Mouse (Mus musculus): ENCODE data around the gene Eif4enif1.
"Not testable (repeated sequence)": the region's sequence is repeated elsewhere in the genome, so short reads cannot be mapped to it uniquely, and the experiment has no call there.

DNA sequence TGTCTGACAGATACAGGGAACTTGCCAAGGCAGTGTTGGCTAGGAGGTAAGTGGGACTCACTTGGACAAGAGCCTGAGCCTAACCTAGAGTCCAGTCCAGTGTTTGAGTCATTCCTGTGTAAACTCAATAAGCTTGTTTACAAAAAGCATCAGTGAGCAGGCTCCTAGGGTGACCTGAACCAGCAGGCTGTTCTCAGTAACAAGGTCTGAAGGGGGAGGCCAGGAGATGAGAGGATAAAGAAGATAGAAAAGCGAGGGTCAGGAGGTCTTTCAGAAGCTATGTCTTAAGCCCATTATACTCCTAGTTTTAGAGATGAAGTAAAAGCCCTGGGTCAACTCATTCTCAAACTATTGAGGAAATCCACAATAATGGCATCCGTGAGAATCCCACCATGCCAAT is 40.8 kb upstream of the Eif4enif1 start:
- TF ChIP-seq CTCF (IDR thresholded peaks at IDR 0.05; ENCODE audit: control insufficient read depth, insufficient read depth, low read length); POLR2A (IDR thresholded peaks at IDR 0.05; ENCODE audit: borderline replicate concordance, control insufficient read depth, low read depth, low read length): not testable (repeated sequence)
